Mouse (Mus musculus): ENCODE results near the gene Ceacam9.

DNA sequence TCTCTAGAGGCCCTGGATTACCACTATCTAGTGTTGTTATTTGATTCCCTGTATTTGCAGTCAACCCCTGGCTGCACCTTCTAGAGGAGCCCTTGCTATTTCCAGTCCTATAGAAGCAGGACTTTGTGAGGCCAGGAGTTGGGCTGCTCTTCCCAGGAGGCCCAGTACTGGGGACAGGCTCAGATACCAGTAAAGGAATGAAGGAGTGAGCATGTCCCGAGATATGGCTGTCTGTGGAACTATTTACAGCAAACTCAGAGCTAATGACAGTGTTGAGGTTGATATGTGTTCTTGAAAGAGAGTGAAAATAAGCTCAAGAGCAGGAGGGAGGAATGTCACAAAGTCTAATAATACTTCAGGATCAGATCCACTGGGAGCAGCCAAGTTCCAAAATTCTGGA, 47.9 kb upstream of the Ceacam9 start:
- TF ChIP-seq CTCF (conservative IDR thresholded peaks at IDR 0.05; ENCODE audit: insufficient read depth, insufficient read length, low read depth, low read length) (no peak), POLR2A (IDR thresholded peaks at IDR 0.05; ENCODE audit: low read depth, low read length) (no peak)
